Mouse (Mus musculus) hindbrain, embryonic 13.5 days (tissue): ENCODE measurements at regions not wholly inside any gene's neighbourhood (a gene's known extent, or its start where the extent isn't known, plus 50 kb on each side); places are given as distances from the start of the nearest gene placed in this dataset.

ENCODE experiments used
- ATAC-seq: fragments of 200-750 bp; cut with Nextera tagmentation; 2 replicates; pipeline ENCODE4 v1.8.0; 2017; ENCODE audit warnings: moderate TSS enrichment; ENCODE audit not compliant: low FRiP score
- H3K27ac ChIP-seq: fragments of 300-500 bp; sonication (generic); 2 replicates; pipeline ENCODE4 v1.5.1; 2015; ENCODE audit warnings: inconsistent platforms, mild to moderate bottlenecking, moderate library complexity
- H3K27me3 ChIP-seq: fragments of 300-500 bp; sonication (generic); 2 replicates; pipeline ENCODE4 v1.6.1; 2015; ENCODE audit warnings: mild to moderate bottlenecking, inconsistent platforms
- H3K36me3 ChIP-seq: fragments of 300-500 bp; sonication (generic); 2 replicates; pipeline ENCODE4 v1.6.1; 2015; ENCODE audit warnings: mild to moderate bottlenecking, inconsistent platforms
- H3K4me1 ChIP-seq: fragments of 300-500 bp; sonication (generic); replicated peaks from 2 replicates; pipeline ENCODE4 v1.6.1; 2015; ENCODE audit warnings: inconsistent platforms
- H3K4me2 ChIP-seq: fragments of 300-500 bp; sonication (generic); 2 replicates; pipeline ENCODE4 v1.6.1; 2015; ENCODE audit warnings: inconsistent platforms, mild to moderate bottlenecking, moderate library complexity
- H3K4me3 ChIP-seq: fragments of 300-500 bp; sonication (generic); 2 replicates; pipeline ENCODE4 v1.5.1; 2015; ENCODE audit warnings: mild to moderate bottlenecking, inconsistent platforms
- H3K9ac ChIP-seq: fragments of 300-500 bp; sonication (generic); 2 replicates; pipeline ENCODE4 v1.6.1; 2015; ENCODE audit warnings: mild to moderate bottlenecking, inconsistent platforms
- H3K9me3 ChIP-seq: fragments of 300-500 bp; sonication (generic); 2 replicates; pipeline ENCODE4 v1.6.1; 2016; ENCODE audit warnings: inconsistent platforms
- WGBS: fragments of 180-500 bp; shearing (Covaris S2); methylation state at CpG from one replicate; pipeline ENCODE4 v1.1.7; 2015; 5-methylcytosine and 5-hydroxymethylcytosine counted together

GRCm38 (mm10) chr12:9253306-9254074 is 223.7 kb downstream of the Ttc32 start:
- Histone ChIP-seq H3K4me1 (peaks cover 10% of the 10 kb centered on the region), H3K9ac (no peak overlapping the region), H3K4me2 (no peak overlapping the region), H3K36me3 (no peaks in the 10 kb centered on the region), H3K9me3 (no peaks in the 10 kb centered on the region), H3K4me3 (no peak overlapping the region), H3K27ac (no peak overlapping the region), H3K27me3 (0 out of 2 replicates have a peak, but pooled peaks cover 3% of the 10 kb centered on the region)
- no peak for ATAC-seq
- 32% methylated on average over 19 of the region's 19 CpGs for WGBS

GRCm38 (mm10) chr12:9254301-9254860 is 224.6 kb downstream of the Ttc32 start:
- H3K36me3 ChIP-seq = no peaks in the 10 kb centered on the region
- H3K4me2 ChIP-seq = no peak overlapping the region
- no peak overlapping the region for H3K27ac ChIP-seq
- H3K27me3 ChIP-seq = 0 out of 2 replicates have a peak, but pooled peaks cover 3% of the 10 kb centered on the region
- H3K4me3 ChIP-seq = no peak overlapping the region
- H3K9ac ChIP-seq = no peak overlapping the region
- no peaks in the 10 kb centered on the region for H3K9me3 ChIP-seq
- ATAC-seq = 0 out of 2 replicates have a peak, but pooled peaks have one; percentile 29
- H3K4me1 ChIP-seq = peaks cover 10% of the 10 kb centered on the region
- 44% methylated on average over 6 of the region's 6 CpGs for WGBS

- no peaks in the 10 kb centered on the region for H3K36me3 ChIP-seq
- 0 out of 2 replicates have a peak, but pooled peaks cover 3% of the 10 kb centered on the region for H3K27me3 ChIP-seq
- H3K9ac ChIP-seq = no peak overlapping the region
- no peak overlapping the region for H3K27ac ChIP-seq
- no peak overlapping the region for H3K4me2 ChIP-seq
- 61% methylated on average over 10 of the region's 10 CpGs for WGBS
- no peak overlapping the region for H3K4me3 ChIP-seq
- no peak for ATAC-seq
- H3K9me3 ChIP-seq = no peaks in the 10 kb centered on the region
- H3K4me1 ChIP-seq = peaks cover 10% of the 10 kb centered on the region
Observed at GRCm38 (mm10) chr12:9255661-9256486, 226.1 kb downstream of the Ttc32 start.

DNA sequence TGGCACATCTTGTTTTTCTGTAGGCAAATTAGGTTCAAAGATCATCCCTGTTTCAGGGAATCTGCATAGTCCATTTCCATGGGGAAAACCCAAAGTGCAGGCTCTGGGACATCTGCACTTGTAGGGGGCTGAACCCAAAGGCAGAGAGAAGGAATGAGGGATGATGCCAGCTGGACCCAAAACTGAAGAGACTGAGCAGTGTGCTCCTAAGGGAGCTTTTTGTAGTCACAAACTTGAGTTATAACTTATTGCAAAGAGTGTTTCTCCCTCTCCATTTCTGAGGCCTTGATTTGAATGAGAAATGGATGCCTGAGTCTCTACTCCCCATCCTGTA is 226.7 kb downstream of the Ttc32 start:
- Histone ChIP-seq H3K4me1 (peaks cover 10% of the 10 kb centered on the region), H3K4me3 (no peak overlapping the region), H3K4me2 (no peak overlapping the region), H3K9ac (no peak overlapping the region), H3K27ac (no peak overlapping the region), H3K36me3 (no peaks in the 10 kb centered on the region), H3K27me3 (0 out of 2 replicates have a peak, but pooled peaks cover 3% of the 10 kb centered on the region), H3K9me3 (no peaks in the 10 kb centered on the region)
- ATAC-seq = no peak

- Histone ChIP-seq H3K27me3 (no peaks in the 10 kb centered on the region), H3K4me2 (no peak overlapping the region), H3K27ac (no peak overlapping the region), H3K4me3 (no peak overlapping the region), H3K9me3 (no peaks in the 10 kb centered on the region), H3K36me3 (no peaks in the 10 kb centered on the region), H3K4me1 (peaks cover 9% of the 10 kb centered on the region), H3K9ac (no peak overlapping the region)
- 76% methylated on average over 1 of the region's 1 CpGs for WGBS
- no peak for ATAC-seq
Observed at GRCm38 (mm10) chr12:9258221-9258620, 228.4 kb downstream of the Ttc32 start.

DNA sequence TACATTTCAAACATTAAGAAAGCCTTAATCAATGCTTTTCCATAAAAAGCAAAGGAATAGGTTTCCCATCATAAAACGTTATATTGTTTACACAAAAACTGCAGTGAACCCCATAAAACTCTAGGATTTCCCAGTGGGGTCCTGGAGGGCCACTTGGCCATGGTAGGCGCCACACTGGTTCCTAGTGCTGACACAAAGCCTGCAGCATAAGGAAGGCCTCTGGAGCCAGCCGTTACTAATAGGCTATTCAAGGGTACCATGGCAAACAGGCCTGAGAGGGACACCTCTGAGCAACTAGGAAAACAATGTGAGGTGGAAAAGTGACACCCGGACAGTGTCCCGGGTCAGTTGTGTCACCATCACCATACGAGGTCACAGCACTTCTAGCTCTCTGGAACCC is 231.9 kb downstream of the Ttc32 start:
- Histone ChIP-seq H3K9me3 (no peaks in the 10 kb centered on the region), H3K4me1 (no peaks in the 10 kb centered on the region), H3K9ac (no peak overlapping the region), H3K4me3 (no peak overlapping the region), H3K27me3 (no peaks in the 10 kb centered on the region), H3K4me2 (no peak overlapping the region), H3K36me3 (no peaks in the 10 kb centered on the region), H3K27ac (no peak overlapping the region)
- ATAC-seq = no peak
- WGBS = 48% methylated on average over 6 of the region's 6 CpGs

GRCm38 (mm10) chr12:9266221-9266620 is 236.4 kb downstream of the Ttc32 start:
- no peaks in the 10 kb centered on the region for H3K27me3 ChIP-seq
- no peak overlapping the region for H3K4me3 ChIP-seq
- no peaks in the 10 kb centered on the region for H3K4me1 ChIP-seq
- 81% methylated on average over 4 of the region's 4 CpGs for whole genome bisulfite sequencing
- no peak overlapping the region for H3K9ac ChIP-seq
- no peaks in the 10 kb centered on the region for H3K9me3 ChIP-seq
- H3K27ac ChIP-seq = no peak overlapping the region
- ATAC-seq = no peak
- no peaks in the 10 kb centered on the region for H3K36me3 ChIP-seq
- no peak overlapping the region for H3K4me2 ChIP-seq

DNA sequence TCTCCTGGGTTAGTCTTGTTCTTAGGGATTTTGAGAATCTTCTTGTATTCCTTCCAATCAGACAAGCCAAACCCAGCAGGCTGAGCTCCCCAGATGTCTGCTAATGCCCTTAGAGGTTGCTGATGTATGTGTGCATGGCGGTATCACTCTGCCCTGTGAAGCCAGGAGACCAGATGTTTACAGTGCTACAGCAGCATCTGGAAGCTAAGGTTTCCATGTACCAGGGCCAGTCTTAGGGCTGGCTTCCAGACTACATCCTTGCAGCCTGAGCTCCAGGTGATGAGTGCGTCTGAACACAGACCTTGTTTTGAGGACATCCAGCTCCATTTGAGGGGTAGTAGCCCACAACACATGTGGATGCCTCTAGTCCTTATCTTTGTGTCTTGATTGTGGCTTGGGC is 241.7 kb downstream of the Ttc32 start:
- Histone ChIP-seq H3K4me2 (no peak overlapping the region), H3K27me3 (no peaks in the 10 kb centered on the region), H3K36me3 (no peaks in the 10 kb centered on the region), H3K4me3 (no peak overlapping the region), H3K9me3 (no peaks in the 10 kb centered on the region), H3K27ac (no peak overlapping the region), H3K4me1 (no peaks in the 10 kb centered on the region), H3K9ac (no peak overlapping the region)
- no peak for ATAC-seq
- WGBS = 100% methylated on average over 2 of the region's 2 CpGs

DNA sequence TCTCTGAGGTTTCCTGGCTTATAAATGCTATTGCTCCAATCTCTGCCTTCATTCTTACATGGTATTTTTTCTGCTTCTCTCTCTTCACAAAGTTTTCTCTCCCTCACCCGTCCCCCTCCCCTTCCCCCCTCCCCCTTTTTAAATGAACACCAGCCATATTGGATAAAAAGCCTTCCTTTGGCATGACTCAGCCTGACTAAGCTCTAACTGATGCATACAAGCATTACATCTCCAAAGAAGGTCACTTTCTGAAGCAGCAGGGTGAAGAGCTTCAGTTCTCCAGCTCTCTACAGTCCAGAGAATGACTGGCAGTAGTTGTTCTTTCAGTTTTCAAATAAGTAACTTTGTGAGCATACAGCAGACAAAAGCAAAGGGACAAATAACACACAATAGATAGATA is 244.4 kb downstream of the Ttc32 start:
- Histone ChIP-seq H3K4me1 (no peaks in the 10 kb centered on the region), H3K9me3 (no peaks in the 10 kb centered on the region), H3K27ac (no peak overlapping the region), H3K27me3 (no peaks in the 10 kb centered on the region), H3K9ac (no peak overlapping the region), H3K36me3 (no peaks in the 10 kb centered on the region), H3K4me2 (no peak overlapping the region), H3K4me3 (no peak overlapping the region)
- no peak for ATAC-seq
- 33% methylated on average over 1 of the region's 1 CpGs for WGBS

- peaks cover 3% of the 10 kb centered on the region; the same call in 1 of the 2 replicates for H3K4me1 ChIP-seq
- H3K36me3 ChIP-seq = no peaks in the 10 kb centered on the region
- no peak overlapping the region for H3K9ac ChIP-seq
- no peak overlapping the region for H3K4me3 ChIP-seq
- no peaks in the 10 kb centered on the region for H3K9me3 ChIP-seq
- ATAC-seq = no peak
- H3K4me2 ChIP-seq = no peak overlapping the region
- H3K27ac ChIP-seq = no peak overlapping the region
- H3K27me3 ChIP-seq = no peaks in the 10 kb centered on the region
- WGBS = 93% methylated on average over 7 of the region's 7 CpGs
Observed at GRCm38 (mm10) chr12:9275697-9276096, 245.9 kb downstream of the Ttc32 start.

DNA sequence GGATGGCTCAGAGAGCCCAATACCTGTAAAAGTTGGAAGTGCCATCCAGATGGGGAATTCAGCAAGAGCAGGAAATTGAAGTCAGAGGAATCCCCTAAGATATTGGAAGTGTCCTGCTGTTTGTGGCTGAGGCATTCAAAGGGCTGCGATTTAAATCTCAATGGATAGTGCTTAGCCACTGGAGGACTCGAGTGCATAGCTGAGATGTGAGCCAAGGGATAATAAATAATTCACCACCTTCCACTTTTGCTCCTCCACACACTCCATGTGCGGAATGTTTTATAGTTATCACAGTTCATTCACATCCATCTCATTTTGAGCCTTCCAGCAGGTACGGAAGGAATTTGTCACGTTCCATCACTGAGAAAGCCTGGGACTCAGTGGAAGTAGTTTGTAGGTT is 248.9 kb downstream of the Ttc32 start:
- no peak overlapping the region for H3K4me3 ChIP-seq
- ATAC-seq = no peak
- H3K27me3 ChIP-seq = no peaks in the 10 kb centered on the region
- peaks cover 3% of the 10 kb centered on the region; the same call in 1 of the 2 replicates for H3K4me1 ChIP-seq
- WGBS = 22% methylated on average over 5 of the region's 5 CpGs
- H3K36me3 ChIP-seq = no peaks in the 10 kb centered on the region
- no peak overlapping the region for H3K27ac ChIP-seq
- no peak overlapping the region for H3K4me2 ChIP-seq
- no peak overlapping the region for H3K9ac ChIP-seq
- H3K9me3 ChIP-seq = no peaks in the 10 kb centered on the region

GRCm38 (mm10) chr12:9279893-9280605 is 250.3 kb downstream of the Ttc32 start:
- Histone ChIP-seq H3K4me2 (no peak overlapping the region), H3K4me3 (no peak overlapping the region), H3K4me1 (peaks cover 3% of the 10 kb centered on the region; the same call in 1 of the 2 replicates), H3K9ac (no peak overlapping the region), H3K9me3 (no peaks in the 10 kb centered on the region), H3K36me3 (no peaks in the 10 kb centered on the region), H3K27me3 (no peaks in the 10 kb centered on the region), H3K27ac (no peak overlapping the region)
- 42% methylated on average over 5 of the region's 5 CpGs for WGBS
- ATAC-seq = no peak
